Mouse (Mus musculus) layer of hippocampus, postnatal 10 days (tissue): Measurements from ENCODE around the gene Il4ra. TPM values are rescaled to one million over a fixed set of nuclear protein-coding genes. Genes with fewer than 3 reads are reported as not detected.

Experiments used
- DNase-seq, 2 experiments: peaks; one replicate each; pipeline ENCODE4 v3.0.0; 2021; ENCODE audit warnings: low spot score in 2 of 2
- long read RNA-seq: library from polyadenylated mRNA; stranded (forward); transcript quantifications from one replicate; pipeline ENCODE4 v2.0.0, GENCODE M21; 2023
- total RNA-seq, 2 experiments: library from RNA; stranded (reverse); gene quantifications; 2 replicates each; pipeline ENCODE4 v1.2.3; 2021

Il4ra gene
- 1 to 10 TPM; 4.0 to 8.3 TPM for total RNA-seq
- long read RNA-seq, full-length matches to known transcripts: 2 of 7 reads
- long read RNA-seq, partial matches to known transcripts: 2 of 7 reads
- long read RNA-seq, other reads (novel, unspliced or antisense): 3 of 7 reads

GRCm38 (mm10) chr7:125551766-125552709 is at the start of gene Il4ra:
TSS of gene Il4ra (plus strand) at chr7:125552120.
- DNase-seq: peak; percentile 53 to 69

- no peak for DNase-seq
These were observed 48.4 kb upstream of the Il4ra start for GRCm38 (mm10) chr7:125503374-125504092.

GRCm38 (mm10) chr7:125504618-125505017 is 47.3 kb upstream of the Il4ra start:
- no peak for DNase-seq

GRCm38 (mm10) chr7:125505568-125505967 is 46.4 kb upstream of the Il4ra start:
- DNase-seq: no peak

- DNase-seq: no peak
These were observed 44.6 kb upstream of the Il4ra start for GRCm38 (mm10) chr7:125507279-125507678.

GRCm38 (mm10) chr7:125511432-125511831 is 40.5 kb upstream of the Il4ra start:
- DNase-seq: no peak

GRCm38 (mm10) chr7:125511852-125512251 is 40.1 kb upstream of the Il4ra start:
- DNase-seq: no peak

- no peak for DNase-seq
These were observed 36.7 kb upstream of the Il4ra start for GRCm38 (mm10) chr7:125515081-125515853.

GRCm38 (mm10) chr7:125516723-125517122 is 35.2 kb upstream of the Il4ra start:
- DNase-seq: no peak

- no peak for DNase-seq
These were observed 34.5 kb upstream of the Il4ra start for GRCm38 (mm10) chr7:125517470-125517869.

- DNase-seq: no peak
These were observed 32.2 kb upstream of the Il4ra start for GRCm38 (mm10) chr7:125519715-125520114.

- no peak for DNase-seq
These were observed 28.9 kb upstream of the Il4ra start for GRCm38 (mm10) chr7:125523051-125523450.

- DNase-seq: no peak
These were observed 24.7 kb upstream of the Il4ra start for GRCm38 (mm10) chr7:125527186-125527585.

GRCm38 (mm10) chr7:125527901-125528580 is 23.9 kb upstream of the Il4ra start:
- no peak for DNase-seq

GRCm38 (mm10) chr7:125539351-125539750 is 12.6 kb upstream of the Il4ra start:
- no peak for DNase-seq

GRCm38 (mm10) chr7:125541026-125541425 is 10.9 kb upstream of the Il4ra start:
- no peak for DNase-seq

- no peak for DNase-seq
These were observed 10.1 kb upstream of the Il4ra start for GRCm38 (mm10) chr7:125541821-125542220.

GRCm38 (mm10) chr7:125542335-125543050 is 9.4 kb upstream of the Il4ra start:
- no peak for DNase-seq

- DNase-seq: no peak
These were observed 8.4 kb upstream of the Il4ra start for GRCm38 (mm10) chr7:125543497-125543896.

- no peak for DNase-seq
These were observed 6.6 kb upstream of the Il4ra start for GRCm38 (mm10) chr7:125545331-125545730.
